In genomic region chr4:128248676-128249075, GRCm38 (mm10) we compare ENCODE assay signal across 13 mouse cellular contexts. TPM values are rescaled to one million over a fixed set of nuclear protein-coding genes. Genes with fewer than 3 reads are reported as not detected.
A peak's percentile ranks its signal among the peaks of the same experiment; 100 is the strongest.
DNase-seq lines count a peak whose midpoint lies in the region; ATAC-seq lines count a peak whose summit lies in the region.
"Had no signal": no experiment of that assay in that cellular context is flagged by ENCODE, and none has a peak within 500 bp of the region (broad histone marks: within the 10 kb centered on the region; RNA-seq: fewer than 3 reads in every experiment).

No protein-coding gene starts in this region.

- DNase-seq in heart, postnatal 4 days = peak; percentile 63
- no peak for DNase-seq in heart, postnatal 25 days (ENCODE audit: low spot score)
- peak; percentile 8 for DNase-seq in urinary bladder, postnatal 25 days (ENCODE audit: low spot score)
- no peak for DNase-seq in urinary bladder, adult 2 months (ENCODE audit: low spot score)
- peak; percentile 44 for DNase-seq in kidney, postnatal 14 days
- DNase-seq in spleen, postnatal 36 days (ENCODE audit: low spot score in 2 of 2) = no peak
- DNase-seq: thymus, postnatal 36 days had no signal

- intact Hi-C loops in heart, postnatal 25 days (cut with DNase I) = loop anchor here (1.0 kb wide), 1 partner anchor 25 kb away; no protein-coding TSS in a partner anchor

- ATAC-seq in granulocyte monocyte progenitor cell, adult 5-6 weeks (replicated peaks; ENCODE audit: poor library complexity, severe bottlenecking) = no peak
- ATAC-seq in CD4-positive, CD25-positive, alpha-beta regulatory T cell, adult 4 months = no peak

RNA-seq across cellular contexts. Expression of gene Hmgb4, which starts 12.1 kb away (rescaled TPM):
- total RNA-seq in heart, postnatal 4 days (2021) = not detected
- total RNA-seq in heart, postnatal 25 days (2021) = not detected
- not detected in 2 replicates for polyA plus RNA-seq in urinary bladder, adult 2 months (2012; rRNA removed)
- not detected in 2 replicates for total RNA-seq in granulocyte monocyte progenitor cell, adult 5-6 weeks (2014; fragmentation: Nextera tagmentation)
- not detected in 2 replicates for total RNA-seq in granulocyte monocyte progenitor cell, adult 5-6 weeks (2017)
- not detected for polyA plus RNA-seq in CD4-positive, CD25-positive, alpha-beta regulatory T cell, adult 4 months (2017; shearing (Covaris generic))
- polyA plus RNA-seq: embryonic facial prominence, embryonic 12.5 days; heart, embryonic 16.5 days; limb, embryonic 15.5 days; neural tube, embryonic 14.5 days had no signal

Comparison
In these comparisons a context has a peak if more than half of its experiments do, and no peak if none do; other contexts are left out.
1. DNase-seq: peak in heart, postnatal 4 days (single experiment), urinary bladder, postnatal 25 days (single experiment) and kidney, postnatal 14 days (single experiment); none in heart, postnatal 25 days (single experiment), urinary bladder, adult 2 months (single experiment) and spleen, postnatal 36 days (0 of 2).